Mouse (Mus musculus) gonadal fat pad, adult 2 months (tissue): ENCODE data around the gene Srrm2. TPM values are rescaled to one million over a fixed set of nuclear protein-coding genes. Genes with fewer than 3 reads are reported as not detected.

Experiments used
- DNase-seq: peaks from one replicate; pipeline ENCODE4 v3.0.0-alpha.2; 2012; ENCODE audit warnings: low read depth
- polyA plus RNA-seq: library from polyadenylated mRNA; depleted of rRNA; stranded (reverse); fragments of >200 nt; gene quantifications from 2 replicates; pipeline ENCODE4 v1.2.3, GENCODE M21; 2012; rRNA removed

Gene Srrm2
- polyA plus RNA-seq, 1 experiment = 381 TPM

- DNase-seq = no peak
Observed at GRCm38 (mm10) chr17:23857193-23857592, 66.9 kb downstream of the Srrm2 start.

GRCm38 (mm10) chr17:23857913-23858312, 67.6 kb downstream of the Srrm2 start:
- no peak for DNase-seq

- DNase-seq = no peak
Observed at GRCm38 (mm10) chr17:23862926-23863325, 72.6 kb downstream of the Srrm2 start.

- DNase-seq = no peak
Observed at GRCm38 (mm10) chr17:23867756-23868155, 77.4 kb downstream of the Srrm2 start, which contains the start of gene Prss21. Gene Prss21 (plus strand): TSS chr17:23868056.

GRCm38 (mm10) chr17:23868513-23868912, 78.2 kb downstream of the Srrm2 start:
- no peak for DNase-seq

Other genes starting within 250 kb of the Srrm2 start
- 19.7 and 20.4 TPM in 2 replicates for gene Zfp213, start 226.3 kb upstream of the Srrm2 start, polyA plus RNA-seq
- gene Zfp13, start 191.0 kb upstream of the Srrm2 start, polyA plus RNA-seq = 27.0 and 36.2 TPM in 2 replicates
- 0.05 TPM in 1 of 2 replicates, not detected in the other for gene Zscan10, start 189.7 kb upstream of the Srrm2 start, polyA plus RNA-seq
- gene Mmp25, start 145.3 kb upstream of the Srrm2 start, polyA plus RNA-seq = 0.30 and 0.32 TPM in 2 replicates
- 1.7 TPM in 2 replicates for gene Bicdl2, start 130.0 kb upstream of the Srrm2 start, polyA plus RNA-seq
- gene Hcfc1r1, start 116.9 kb upstream of the Srrm2 start, polyA plus RNA-seq = 326 and 359 TPM in 2 replicates
- gene Thoc6, start 116.7 kb upstream of the Srrm2 start, polyA plus RNA-seq = 15.7 and 21.4 TPM in 2 replicates
- gene Tnfrsf12a, start 113.1 kb upstream of the Srrm2 start, polyA plus RNA-seq = 17.6 and 20.9 TPM in 2 replicates
- 1.9 and 2.0 TPM in 2 replicates for gene Cldn6, start 111.3 kb upstream of the Srrm2 start, polyA plus RNA-seq
- 0.99 and 1.7 TPM in 2 replicates for gene Cldn9, start 106.5 kb upstream of the Srrm2 start, polyA plus RNA-seq
- 0.16 and 0.28 TPM in 2 replicates for gene 1520401A03Rik, start 67.7 kb upstream of the Srrm2 start, polyA plus RNA-seq
- 14.9 and 15.7 TPM in 2 replicates for gene Pkmyt1, start 64.2 kb upstream of the Srrm2 start, polyA plus RNA-seq
- gene Paqr4, start 49.7 kb upstream of the Srrm2 start, polyA plus RNA-seq = 27.7 and 28.9 TPM in 2 replicates
- gene Kremen2, start 44.7 kb upstream of the Srrm2 start, polyA plus RNA-seq = 0.43 and 0.57 TPM in 2 replicates
- 52.1 and 54.6 TPM in 2 replicates for gene Flywch1, start 18.9 kb upstream of the Srrm2 start, polyA plus RNA-seq
- gene Flywch2, start 4.5 kb upstream of the Srrm2 start, polyA plus RNA-seq = 14.1 and 15.4 TPM in 2 replicates
- gene Elob, start 38.6 kb downstream of the Srrm2 start, polyA plus RNA-seq = 689 and 774 TPM in 2 replicates
- 3.5 and 5.6 TPM in 2 replicates for gene Prss33, start 45.5 kb downstream of the Srrm2 start, polyA plus RNA-seq
- 0.19 TPM in 1 of 2 replicates, not detected in the other for gene Prss32, start 53.3 kb downstream of the Srrm2 start, polyA plus RNA-seq
- gene Prss41, start 53.6 kb downstream of the Srrm2 start, polyA plus RNA-seq = 0.77 and 1.0 TPM in 2 replicates
- gene Prss21, start 77.5 kb downstream of the Srrm2 start, polyA plus RNA-seq = 0.18 and 0.76 TPM in 2 replicates
- gene Dcpp1, start 90.3 kb downstream of the Srrm2 start, polyA plus RNA-seq = not detected in 2 replicates
- not detected in 2 replicates for gene Dcpp2, start 90.3 kb downstream of the Srrm2 start, polyA plus RNA-seq
- gene Dcpp3, start 126.9 kb downstream of the Srrm2 start, polyA plus RNA-seq = not detected in 2 replicates
- not detected in 2 replicates for gene Sbp, start 151.1 kb downstream of the Srrm2 start, polyA plus RNA-seq
- gene Sbpl, start 164.7 kb downstream of the Srrm2 start, polyA plus RNA-seq = not detected in 2 replicates
- 0.46 and 0.53 TPM in 2 replicates for gene Prss30, start 190.0 kb downstream of the Srrm2 start, polyA plus RNA-seq
- 0.15 and 0.18 TPM in 2 replicates for gene Prss22, start 207.6 kb downstream of the Srrm2 start, polyA plus RNA-seq
- gene Prss27, start 247.6 kb downstream of the Srrm2 start, polyA plus RNA-seq = 1.6 and 2.8 TPM in 2 replicates